Mouse (Mus musculus) forebrain, embryonic 15.5 days (tissue): ENCODE results near the gene Cdr2l. TPM values are rescaled to one million over a fixed set of nuclear protein-coding genes. Genes with fewer than 3 reads are reported as not detected.
A peak's percentile ranks its signal among the peaks of the same experiment; 100 is the strongest.

ENCODE experiments used
- ATAC-seq: fragments of 200-750 bp; cut with Nextera tagmentation; replicated peaks from 2 replicates; pipeline ENCODE4 v1.8.0; 2017; ENCODE audit warnings: mild to moderate bottlenecking, moderate TSS enrichment, moderate library complexity
- H3K27ac ChIP-seq: fragments of 300-500 bp; sonication (generic); replicated peaks from 2 replicates; pipeline ENCODE4 v1.5.1; 2015; ENCODE audit warnings: mild to moderate bottlenecking, inconsistent platforms
- H3K27me3 ChIP-seq: fragments of 300-500 bp; sonication (generic); 2 replicates; pipeline ENCODE4 v1.6.1; 2015; ENCODE audit warnings: inconsistent platforms
- H3K36me3 ChIP-seq: fragments of 300-500 bp; sonication (generic); 2 replicates; pipeline ENCODE4 v1.6.1; 2015; ENCODE audit warnings: mild to moderate bottlenecking, inconsistent platforms
- H3K4me1 ChIP-seq: fragments of 300-500 bp; sonication (generic); 2 replicates; pipeline ENCODE4 v1.6.1; 2015; ENCODE audit warnings: inconsistent platforms
- H3K4me2 ChIP-seq: fragments of 300-500 bp; sonication (generic); replicated peaks from 2 replicates; pipeline ENCODE4 v1.6.1; 2015; ENCODE audit warnings: mild to moderate bottlenecking, inconsistent platforms
- H3K4me3 ChIP-seq: fragments of 300-500 bp; sonication (generic); 2 replicates; pipeline ENCODE4 v1.5.1; 2015; ENCODE audit warnings: mild to moderate bottlenecking, inconsistent platforms
- H3K9ac ChIP-seq: fragments of 300-500 bp; sonication (generic); replicated peaks from 2 replicates; pipeline ENCODE4 v1.6.1; 2015; ENCODE audit warnings: mild to moderate bottlenecking, inconsistent platforms
- H3K9me3 ChIP-seq: fragments of 300-500 bp; sonication (generic); 2 replicates; pipeline ENCODE4 v1.6.1; 2016; ENCODE audit warnings: inconsistent platforms
- WGBS: fragments of 180-500 bp; shearing (Covaris S2); methylation state at CpG from one replicate; pipeline ENCODE4 v1.1.7; 2015; ENCODE audit warnings: mixed read lengths; 5-methylcytosine and 5-hydroxymethylcytosine counted together
- polyA plus RNA-seq: library from polyadenylated mRNA; unstranded; fragments of >200 nt; fragmentation: Nextera tagmentation; extraction: Ambion mirVana; gene quantifications from 2 replicates; pipeline ENCODE4 v1.2.1, GENCODE M21; 2015

Gene Cdr2l
- polyA plus RNA-seq, 1 experiment from 2014 or later: 21.2 TPM

DNA sequence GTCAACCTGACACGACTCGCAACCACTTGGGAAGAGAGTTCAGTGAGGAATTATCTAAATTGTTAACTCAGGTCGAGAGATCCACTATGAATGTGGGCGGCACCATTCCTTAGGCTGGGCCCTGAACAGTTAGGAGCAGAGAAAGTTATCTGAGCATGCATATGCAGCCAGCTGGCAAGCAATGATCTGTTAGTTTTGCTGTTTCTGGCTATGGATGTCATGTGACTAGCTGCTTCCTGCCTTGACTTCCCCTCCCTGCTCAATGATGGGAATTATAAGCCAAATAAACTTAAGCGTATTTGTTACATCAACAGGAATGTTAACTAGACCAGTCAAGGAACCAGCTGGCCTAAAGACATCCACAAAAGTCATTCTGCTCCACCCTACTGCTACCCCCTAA, 28.3 kb upstream of the Cdr2l start:
- ATAC-seq: no peak
- no peak overlapping the region for H3K4me2 ChIP-seq
- H3K9ac ChIP-seq: no peak overlapping the region
- H3K36me3 ChIP-seq: peaks cover 27% of the 10 kb centered on the region; the same call in 1 of the 2 replicates
- H3K27me3 ChIP-seq: no peaks in the 10 kb centered on the region
- H3K27ac ChIP-seq: no peak overlapping the region
- no peak overlapping the region for H3K4me3 ChIP-seq
- WGBS: 94% methylated on average over 5 of the region's 5 CpGs
- no peaks in the 10 kb centered on the region; the same call in 1 of the 2 replicates for H3K4me1 ChIP-seq
- no peaks in the 10 kb centered on the region for H3K9me3 ChIP-seq

DNA sequence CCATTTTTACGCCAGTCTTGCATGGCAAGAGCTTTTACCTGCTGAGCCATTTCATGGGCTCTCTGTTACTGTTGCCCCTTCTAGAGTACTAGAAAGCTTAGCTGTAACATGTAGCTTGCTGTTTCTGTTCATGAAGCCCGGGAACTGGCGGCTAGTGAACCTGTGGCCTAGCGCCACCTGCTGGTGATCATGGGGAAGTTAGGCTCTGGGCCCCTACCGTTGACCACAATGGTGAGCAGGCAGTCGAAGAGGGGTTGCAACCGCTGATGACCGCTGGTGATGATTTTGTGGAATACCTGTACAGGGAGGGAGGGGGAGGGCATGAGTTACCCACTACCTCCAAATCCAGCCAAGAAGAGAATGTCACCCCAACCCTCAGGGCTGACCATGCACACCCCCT, 27.5 kb upstream of the Cdr2l start:
- H3K9ac ChIP-seq: no peak overlapping the region
- peak; percentile 68 for ATAC-seq
- no peaks in the 10 kb centered on the region for H3K27me3 ChIP-seq
- H3K36me3 ChIP-seq: peaks cover 27% of the 10 kb centered on the region; the same call in 1 of the 2 replicates
- no peak overlapping the region for H3K4me2 ChIP-seq
- no peak overlapping the region for H3K4me3 ChIP-seq
- no peaks in the 10 kb centered on the region for H3K9me3 ChIP-seq
- no peak overlapping the region for H3K27ac ChIP-seq
- peaks cover 8% of the 10 kb centered on the region for H3K4me1 ChIP-seq
- WGBS: 9% methylated on average over 8 of the region's 8 CpGs

DNA sequence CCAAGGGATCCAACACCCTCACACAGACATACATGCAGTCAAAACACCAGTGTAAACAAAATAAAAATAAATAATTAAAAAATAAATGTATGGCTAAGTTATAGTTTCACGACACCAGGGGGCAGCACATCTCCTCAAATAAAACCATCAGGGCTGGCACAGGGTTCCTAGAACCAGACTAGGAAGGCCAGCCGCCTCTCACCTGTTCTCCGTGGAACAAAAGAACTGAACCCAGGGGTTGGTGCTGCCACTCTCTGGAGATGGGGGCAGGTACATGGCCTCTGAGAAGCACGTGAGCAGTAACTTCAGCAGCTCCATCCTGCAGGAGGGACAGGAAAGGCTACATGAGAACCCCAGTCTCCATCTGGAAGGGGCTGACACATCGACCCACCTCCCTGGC, 23.2 kb upstream of the Cdr2l start:
- Histone ChIP-seq H3K27ac (no peak overlapping the region), H3K4me1 (peaks cover 11% of the 10 kb centered on the region), H3K4me3 (no peak overlapping the region), H3K9me3 (no peaks in the 10 kb centered on the region), H3K27me3 (no peaks in the 10 kb centered on the region), H3K9ac (no peak overlapping the region), H3K4me2 (no peak overlapping the region), H3K36me3 (0 out of 2 replicates have a peak, but pooled peaks cover 6% of the 10 kb centered on the region)
- peak; percentile 39; the same call in 1 of the 2 replicates for ATAC-seq
- WGBS: 11% methylated on average over 5 of the region's 5 CpGs

DNA sequence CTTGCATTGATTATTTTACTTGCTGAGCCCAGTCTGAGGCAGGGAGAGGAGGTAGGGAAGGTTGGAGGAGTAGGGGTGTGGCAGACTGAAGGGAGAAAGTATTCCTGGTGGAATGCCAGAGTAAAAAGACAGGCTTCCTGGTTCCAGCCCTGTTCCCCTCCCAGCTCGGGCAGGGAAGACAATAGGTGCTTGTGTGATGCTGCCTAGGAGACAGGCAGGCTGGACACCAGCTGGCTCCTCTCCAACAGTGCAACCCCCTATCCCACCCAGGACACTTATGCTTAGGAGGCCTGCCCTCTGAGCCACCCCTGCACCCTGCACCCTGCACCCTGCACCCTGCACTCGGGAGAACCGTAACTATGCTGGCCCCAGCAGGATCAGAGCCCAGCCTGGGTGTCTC, 22.4 kb upstream of the Cdr2l start:
- no peaks in the 10 kb centered on the region for H3K9me3 ChIP-seq
- no peak overlapping the region for H3K27ac ChIP-seq
- H3K27me3 ChIP-seq: no peaks in the 10 kb centered on the region
- no peak overlapping the region for H3K9ac ChIP-seq
- H3K4me1 ChIP-seq: peaks cover 11% of the 10 kb centered on the region
- H3K4me2 ChIP-seq: no peak overlapping the region
- ATAC-seq: peak; percentile 49
- H3K36me3 ChIP-seq: 0 out of 2 replicates have a peak, but pooled peaks cover 6% of the 10 kb centered on the region
- WGBS: 53% methylated on average over 3 of the region's 3 CpGs
- no peak overlapping the region for H3K4me3 ChIP-seq

DNA sequence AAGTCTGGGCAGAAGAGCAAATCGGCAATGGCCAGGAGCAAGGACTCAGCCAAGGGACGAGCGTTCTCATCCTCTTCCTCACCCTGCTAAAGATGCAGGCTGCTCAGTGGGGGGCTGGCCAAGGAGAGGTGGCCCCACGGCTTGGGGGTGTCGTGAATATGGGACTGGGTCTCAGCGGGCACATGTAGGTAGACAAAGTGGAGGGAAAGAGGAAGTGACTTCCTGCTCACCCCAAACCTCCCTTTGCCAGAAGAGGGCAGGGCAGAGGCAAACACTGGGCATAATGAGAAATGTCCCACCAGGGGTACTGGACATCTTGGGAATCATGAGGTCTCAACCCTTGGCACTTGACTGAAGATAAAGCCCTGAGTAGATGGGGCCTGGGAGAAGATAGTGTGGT, 22.0 kb upstream of the Cdr2l start:
- no peak overlapping the region for H3K4me2 ChIP-seq
- no peaks in the 10 kb centered on the region for H3K27me3 ChIP-seq
- no peak overlapping the region for H3K27ac ChIP-seq
- 61% methylated on average over 6 of the region's 6 CpGs for whole genome bisulfite sequencing
- no peak for ATAC-seq
- no peaks in the 10 kb centered on the region for H3K9me3 ChIP-seq
- 0 out of 2 replicates have a peak, but pooled peaks cover 6% of the 10 kb centered on the region for H3K36me3 ChIP-seq
- H3K4me1 ChIP-seq: peaks cover 11% of the 10 kb centered on the region
- H3K9ac ChIP-seq: no peak overlapping the region
- no peak overlapping the region for H3K4me3 ChIP-seq

DNA sequence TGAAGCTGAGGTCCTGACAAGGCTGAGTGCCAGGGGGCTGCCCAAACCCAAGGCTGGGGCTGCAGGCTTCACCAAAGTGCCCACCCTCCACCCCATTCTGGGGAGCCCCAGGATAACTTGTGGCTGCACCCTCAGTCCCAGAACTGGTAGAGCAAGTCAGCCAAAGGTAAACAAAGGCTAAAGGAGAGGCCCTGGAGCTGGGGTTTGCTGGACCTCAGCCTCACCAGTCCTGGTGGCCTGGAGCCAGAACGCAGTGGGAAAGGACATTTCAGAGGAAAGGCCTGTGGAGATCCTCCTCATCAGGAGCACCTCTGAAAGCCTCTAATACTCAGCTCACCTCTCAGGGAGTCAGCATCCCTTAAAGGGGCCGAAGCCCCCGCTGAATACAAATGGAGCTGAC, 17.6 kb upstream of the Cdr2l start:
- Histone ChIP-seq H3K4me1 (peaks cover 22% of the 10 kb centered on the region), H3K27me3 (no peaks in the 10 kb centered on the region), H3K4me2 (no peak overlapping the region), H3K36me3 (no peaks in the 10 kb centered on the region), H3K9me3 (no peaks in the 10 kb centered on the region), H3K27ac (no peak overlapping the region), H3K9ac (no peak overlapping the region), H3K4me3 (no peak overlapping the region)
- 91% methylated on average over 3 of the region's 3 CpGs for WGBS
- no peak for ATAC-seq

DNA sequence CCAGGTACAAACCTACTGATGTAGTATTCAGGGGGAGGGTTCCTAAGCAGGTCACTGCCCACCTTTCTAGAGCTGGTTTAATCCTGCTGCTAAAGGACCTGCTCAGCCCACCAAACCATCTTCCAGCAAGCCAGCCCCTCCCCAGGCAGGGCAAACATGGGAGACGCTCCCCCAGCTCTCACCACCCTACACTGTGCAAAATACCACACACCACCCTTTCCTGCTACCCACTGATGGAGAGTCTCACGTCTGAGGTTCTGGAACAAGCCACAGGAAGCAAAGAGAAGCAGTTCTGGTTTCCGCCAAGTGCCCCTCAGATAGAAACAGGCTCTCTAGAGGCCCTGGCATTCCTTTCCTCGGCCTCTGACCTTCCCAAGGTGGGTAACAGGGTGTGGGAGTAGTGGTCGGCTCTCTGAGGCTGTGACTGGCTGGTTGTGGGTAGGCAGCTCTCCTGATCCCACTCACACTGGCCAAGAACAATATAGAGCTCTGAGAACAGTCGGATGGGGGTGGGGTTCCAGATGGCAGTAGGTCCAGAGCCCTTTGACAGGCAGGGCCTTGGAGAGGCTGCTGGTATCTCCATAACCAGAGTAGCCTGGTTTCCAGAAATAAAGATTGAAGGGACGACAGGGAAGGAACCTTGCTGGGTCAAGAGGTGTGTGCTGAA, 15.5 kb upstream of the Cdr2l start:
- Histone ChIP-seq H3K27ac (peak overlapping the region; percentile 82), H3K27me3 (no peaks in the 10 kb centered on the region), H3K9me3 (no peaks in the 10 kb centered on the region), H3K36me3 (no peaks in the 10 kb centered on the region), H3K9ac (peak overlapping the region; percentile 77; the same call in 1 of the 2 replicates), H3K4me1 (peaks cover 18% of the 10 kb centered on the region), H3K4me2 (peak overlapping the region; percentile 74), H3K4me3 (peak overlapping the region; percentile 57)
- 47% methylated on average over 7 of the region's 7 CpGs for WGBS
- peak; percentile 23; the same call in 1 of the 2 replicates for ATAC-seq

DNA sequence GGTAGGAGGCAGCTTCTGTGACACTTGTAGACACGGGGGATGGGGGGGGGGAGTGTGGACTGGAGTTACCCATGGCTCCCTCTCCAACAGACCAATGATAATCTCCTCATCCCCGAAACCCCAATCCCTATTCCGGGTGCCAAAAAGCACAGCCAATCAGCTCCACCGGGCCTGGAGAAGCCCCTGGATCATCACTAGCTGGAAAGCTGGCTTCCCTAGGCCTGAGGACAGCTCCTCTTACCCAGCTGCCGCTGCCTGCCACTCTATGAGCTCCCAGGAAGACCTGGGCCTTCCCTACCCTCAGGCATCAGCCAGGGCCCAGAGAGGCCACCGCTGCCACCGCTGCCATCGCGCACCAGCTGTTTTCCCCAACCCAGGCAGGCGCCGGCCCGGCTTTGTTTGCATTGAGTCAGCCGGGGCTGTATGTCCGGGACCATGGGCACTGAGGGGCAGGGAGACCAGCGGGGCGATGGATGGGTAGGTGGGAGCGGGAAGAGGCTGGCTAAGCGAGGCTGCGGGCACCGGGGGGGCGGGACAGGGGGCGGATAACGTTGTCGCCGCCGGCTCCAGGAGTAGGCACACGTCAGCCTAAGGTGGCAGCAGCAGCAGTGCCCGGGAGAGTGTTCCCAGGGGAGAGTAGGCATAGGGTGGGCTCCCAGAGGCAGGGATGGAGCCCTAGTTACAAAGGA, 14.9 kb upstream of the Cdr2l start:
- WGBS: under 1% methylated on average over 28 of the region's 28 CpGs

DNA sequence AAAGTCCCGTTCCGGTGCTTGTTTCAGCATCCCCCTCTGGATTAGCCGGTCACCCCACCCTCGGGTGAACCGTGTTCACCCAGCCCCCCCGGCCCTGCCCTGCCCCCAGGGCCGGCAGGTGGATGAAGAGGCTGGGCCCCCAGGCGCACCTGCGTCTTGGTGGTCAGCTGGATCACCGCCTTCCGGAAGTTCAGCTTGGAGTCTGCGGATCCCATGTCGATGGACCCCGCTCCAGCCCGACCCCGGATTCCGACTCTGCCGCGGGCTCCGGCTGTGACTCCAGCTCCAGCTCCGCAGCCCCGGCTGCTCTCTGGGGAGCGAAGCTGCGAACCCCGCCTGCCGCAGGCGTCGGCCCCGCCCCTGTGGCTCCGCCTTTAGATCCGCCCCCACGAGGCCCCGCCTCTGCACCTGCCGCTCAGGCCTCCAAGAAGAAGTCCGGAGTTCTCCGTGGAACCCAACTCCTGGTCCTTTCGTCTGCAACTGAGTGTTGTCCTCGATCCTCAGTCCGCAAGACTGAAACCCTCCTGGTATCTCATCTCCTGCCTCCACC, 14.2 kb upstream of the Cdr2l start, which contains the start of gene Hid1:
Gene Hid1, minus strand, starts transcription at position 362 of the 550 bp plus-strand sequence.
- ATAC-seq: peak; percentile 86
- H3K9ac ChIP-seq: peak within 1 kb of the TSS; percentile 77
- no peaks in the 10 kb centered on the region for H3K36me3 ChIP-seq
- H3K27me3 ChIP-seq: no peaks in the 10 kb centered on the region
- peak within 1 kb of the TSS; percentile 74 for H3K4me2 ChIP-seq
- under 1% methylated on average over 35 of the region's 39 CpGs for WGBS
- H3K4me1 ChIP-seq: peaks cover 18% of the 10 kb centered on the region
- H3K9me3 ChIP-seq: no peaks in the 10 kb centered on the region
- H3K4me3 ChIP-seq: peak within 1 kb of the TSS; percentile 57
- peak within 1 kb of the TSS; percentile 82 for H3K27ac ChIP-seq

More for the DNA sequence above, 14.9 kb upstream of the Cdr2l start:
- peak overlapping the region; percentile 57 for H3K4me3 ChIP-seq
- H3K36me3 ChIP-seq: no peaks in the 10 kb centered on the region
- peak overlapping the region; percentile 82 for H3K27ac ChIP-seq
- H3K27me3 ChIP-seq: no peaks in the 10 kb centered on the region
- peak overlapping the region; percentile 77 for H3K9ac ChIP-seq
- H3K4me1 ChIP-seq: peaks cover 18% of the 10 kb centered on the region
- H3K9me3 ChIP-seq: no peaks in the 10 kb centered on the region
- peak; percentile 80 for ATAC-seq
- peak overlapping the region; percentile 74 for H3K4me2 ChIP-seq

DNA sequence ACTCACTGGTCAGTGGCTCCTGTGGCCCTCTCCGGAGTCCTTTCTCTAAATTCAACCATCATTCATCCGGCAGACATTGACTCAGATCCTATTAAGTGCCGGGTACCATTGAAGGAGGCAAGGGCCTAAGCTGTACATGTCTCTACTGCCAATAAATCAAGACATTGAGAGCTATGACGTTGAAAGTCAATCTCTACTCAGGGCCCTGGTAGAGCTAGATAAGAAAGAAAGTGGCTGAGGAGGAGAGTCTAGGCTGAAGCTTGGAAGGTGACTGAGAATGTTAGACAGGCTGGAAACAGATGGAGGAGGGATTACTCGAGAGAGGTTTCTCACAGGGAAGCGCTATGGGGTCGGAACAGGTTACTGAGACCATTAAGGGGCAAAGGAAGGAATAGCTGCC, 11.3 kb upstream of the Cdr2l start:
- WGBS: 64% methylated on average over 7 of the region's 7 CpGs
- ATAC-seq: no peak
- Histone ChIP-seq H3K27ac (no peak overlapping the region), H3K4me1 (peaks cover 32% of the 10 kb centered on the region), H3K9ac (no peak overlapping the region), H3K27me3 (no peaks in the 10 kb centered on the region), H3K4me2 (no peak overlapping the region), H3K9me3 (no peaks in the 10 kb centered on the region), H3K36me3 (no peaks in the 10 kb centered on the region), H3K4me3 (no peak overlapping the region)

DNA sequence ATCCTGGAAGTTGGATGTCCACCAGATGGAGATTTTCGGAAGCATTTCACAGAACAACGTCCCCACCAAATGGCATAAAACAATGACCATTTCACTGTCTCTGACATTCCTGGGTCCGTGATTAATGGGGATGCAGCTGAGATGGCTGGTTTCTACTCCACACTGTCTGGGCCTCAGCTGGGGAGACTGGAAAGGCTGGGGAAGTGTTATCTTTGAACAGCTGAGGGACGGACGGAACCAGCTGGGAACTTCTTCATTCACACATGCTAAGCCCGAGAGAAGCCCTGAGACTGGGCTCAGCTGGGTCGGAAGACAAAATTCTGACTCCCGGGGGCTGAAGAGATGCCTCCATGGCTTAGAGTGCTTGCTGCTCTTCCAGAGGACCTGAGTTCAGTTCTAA, 10.4 kb upstream of the Cdr2l start:
- Histone ChIP-seq H3K27me3 (no peaks in the 10 kb centered on the region), H3K27ac (no peak overlapping the region), H3K36me3 (no peaks in the 10 kb centered on the region), H3K9ac (no peak overlapping the region), H3K4me1 (peaks cover 26% of the 10 kb centered on the region), H3K4me2 (no peak overlapping the region), H3K9me3 (no peaks in the 10 kb centered on the region), H3K4me3 (no peak overlapping the region)
- ATAC-seq: no peak
- 72% methylated on average over 8 of the region's 8 CpGs for WGBS

DNA sequence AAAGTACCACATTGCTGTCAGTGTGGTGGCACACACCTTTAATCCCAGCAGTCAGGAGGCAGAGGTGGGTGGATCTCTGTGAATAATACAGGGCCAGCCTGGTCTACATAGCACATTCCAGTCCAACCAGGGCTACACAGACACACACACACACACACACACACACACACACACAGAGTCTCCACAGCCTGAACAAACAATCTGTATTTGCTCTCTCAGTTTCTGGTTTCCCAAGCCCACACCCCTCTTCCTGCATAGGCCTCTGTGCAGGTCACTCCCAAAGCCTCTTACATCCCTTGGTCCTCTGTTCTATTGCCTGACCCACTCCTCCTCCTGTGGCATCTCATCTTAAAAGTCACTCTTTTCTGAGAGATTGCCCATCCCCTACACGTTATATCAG, 9.7 kb upstream of the Cdr2l start:
- 73% methylated on average over 1 of the region's 1 CpGs for WGBS
- H3K27me3 ChIP-seq: no peaks in the 10 kb centered on the region
- peaks cover 19% of the 10 kb centered on the region for H3K4me1 ChIP-seq
- no peak overlapping the region for H3K4me2 ChIP-seq
- no peak overlapping the region for H3K9ac ChIP-seq
- no peaks in the 10 kb centered on the region for H3K9me3 ChIP-seq
- no peaks in the 10 kb centered on the region for H3K36me3 ChIP-seq
- no peak overlapping the region for H3K4me3 ChIP-seq
- ATAC-seq: no peak
- no peak overlapping the region for H3K27ac ChIP-seq
